Mouse (Mus musculus) lung, postnatal 36 days (tissue): Measurements from ENCODE around the gene Dync1h1.
"Not testable (repeated sequence)": the region's sequence is repeated elsewhere in the genome, so short reads cannot be mapped to it uniquely, and the experiment has no call there.

ENCODE experiments used
- DNase-seq: peaks from one replicate; pipeline ENCODE4 v3.0.0; 2022; ENCODE audit warnings: mixed read lengths

Gene Dync1h1

DNA sequence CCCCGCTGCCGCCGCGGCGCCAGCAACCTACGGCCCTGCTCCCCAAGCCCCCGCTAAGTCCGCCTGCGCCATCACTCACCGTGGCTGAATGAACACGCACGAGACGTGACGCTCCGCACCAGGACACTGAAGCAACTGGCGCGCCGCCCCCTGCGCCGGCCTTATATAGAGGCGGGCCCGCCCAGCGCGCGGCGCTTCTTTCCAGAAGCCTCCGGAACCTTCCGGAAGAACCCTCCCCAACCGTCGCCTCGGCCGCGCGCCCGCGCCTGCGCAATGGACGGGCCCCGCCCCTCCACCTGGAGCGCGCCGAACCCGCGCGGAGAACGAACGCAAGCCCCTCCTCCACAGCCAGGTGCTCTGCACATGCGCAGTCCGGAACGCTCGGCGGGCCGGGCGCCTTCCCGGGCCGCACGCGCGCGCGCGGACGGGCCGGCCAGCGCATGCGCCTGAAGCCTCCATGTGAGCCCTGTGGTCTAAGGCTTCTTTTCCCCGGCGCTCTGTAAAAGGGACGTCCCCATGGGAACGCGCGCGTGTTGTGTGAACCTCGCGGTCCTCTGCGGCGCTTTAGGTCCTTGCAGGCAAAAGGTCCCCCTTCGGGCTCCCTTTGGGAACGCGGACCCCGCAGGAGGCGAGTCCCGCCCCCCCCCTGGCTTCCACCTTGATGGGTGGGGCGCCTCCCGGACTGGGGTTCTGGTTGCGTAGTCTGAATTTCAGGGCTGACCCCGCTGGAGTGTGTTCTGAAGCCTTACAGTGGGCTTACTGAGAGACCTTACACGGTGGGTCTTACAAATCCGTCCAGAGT, 95.1 kb downstream of the Dync1h1 start:
- DNase-seq = peak; percentile 97

DNA sequence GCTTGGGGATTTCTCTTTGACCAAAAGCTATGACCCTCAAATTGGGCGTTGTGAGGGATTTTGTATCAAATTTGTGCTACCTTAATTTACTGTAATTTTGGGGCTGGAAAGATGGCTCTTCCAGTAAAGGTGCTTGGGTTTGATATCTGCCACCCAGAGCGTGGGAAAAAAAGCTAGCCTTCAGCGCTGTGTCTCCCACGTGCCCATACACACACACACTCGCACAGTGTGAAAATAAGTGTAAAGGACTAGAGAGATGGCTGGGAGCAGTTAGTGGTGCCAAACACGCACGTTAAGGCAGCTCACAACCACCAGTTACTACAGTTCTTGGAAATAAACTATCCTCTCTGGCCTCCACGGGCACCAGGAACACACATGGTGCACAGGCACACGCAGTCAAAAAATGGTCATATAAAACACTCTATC, 95.7 kb downstream of the Dync1h1 start:
- no peak for DNase-seq

DNA sequence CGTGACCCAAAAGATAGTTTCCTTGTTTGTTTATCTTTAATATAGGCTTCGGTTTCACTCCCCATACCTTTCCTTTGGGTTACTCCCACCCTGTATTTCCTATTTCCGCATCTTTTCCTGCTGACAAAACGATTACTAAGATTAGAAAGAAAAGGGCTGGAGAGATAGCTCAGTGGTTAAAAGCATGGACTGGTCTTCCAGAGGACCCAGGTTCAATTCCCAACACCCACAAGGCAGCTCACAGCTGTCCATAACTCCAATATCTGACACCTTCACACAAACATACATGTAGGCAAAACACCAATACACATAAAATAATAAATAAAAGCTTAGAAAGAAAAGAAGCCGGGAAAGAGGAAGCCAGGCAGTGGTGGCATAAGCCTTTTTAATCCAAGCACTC, 96.2 kb downstream of the Dync1h1 start:
- no peak for DNase-seq

DNA sequence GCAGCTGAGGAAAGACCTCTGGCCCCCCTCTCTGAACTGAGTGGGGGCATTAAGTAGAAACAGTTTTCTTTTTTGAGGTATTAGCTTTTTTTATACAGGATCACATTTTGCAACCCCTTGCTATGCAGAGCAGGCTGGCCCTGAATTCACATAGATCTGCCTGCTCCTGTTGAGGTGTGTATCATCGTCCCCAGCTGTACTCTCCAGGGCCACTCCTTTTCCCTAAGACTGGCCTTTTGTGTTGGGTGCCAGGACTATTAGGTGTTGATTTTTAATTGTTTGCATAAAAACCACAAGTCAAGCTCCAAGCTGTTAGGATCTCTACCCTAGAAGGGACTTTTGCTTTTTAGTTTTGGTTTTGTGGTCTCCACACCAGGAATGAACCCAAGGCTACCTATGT, 96.8 kb downstream of the Dync1h1 start:
- DNase-seq = no peak

DNA sequence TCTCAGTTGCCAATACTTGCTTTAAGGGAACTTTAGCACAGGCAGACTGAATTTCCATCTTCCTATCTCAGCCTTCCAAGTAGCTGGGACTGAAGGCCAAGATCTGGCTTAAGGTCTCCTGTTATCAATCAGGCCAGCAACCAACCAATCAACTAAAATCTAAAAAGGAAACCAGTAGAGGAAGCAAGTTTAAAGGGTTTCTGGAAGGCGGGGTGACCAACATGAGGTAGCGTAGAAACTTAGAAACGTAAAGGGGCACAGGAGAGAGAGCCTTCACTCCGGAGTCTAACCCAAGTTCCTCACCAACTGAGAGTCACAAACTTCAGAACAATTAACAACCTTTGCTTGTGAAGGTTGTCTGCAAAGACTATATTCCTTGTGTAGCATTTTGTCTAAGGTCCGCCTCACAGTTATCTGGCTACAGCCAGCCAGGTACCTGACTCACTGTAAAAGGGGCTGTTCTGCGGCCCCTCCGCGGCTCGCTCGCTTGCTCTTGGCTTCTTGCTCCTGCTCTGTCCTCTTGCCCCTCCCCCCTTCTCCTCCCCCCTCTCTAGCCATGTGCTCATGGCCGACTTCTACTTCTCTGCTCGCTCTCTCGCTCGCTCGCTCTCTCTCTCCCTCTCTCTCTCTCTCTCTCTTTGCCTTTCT, 97.4 kb downstream of the Dync1h1 start:
- DNase-seq = no peak

DNA sequence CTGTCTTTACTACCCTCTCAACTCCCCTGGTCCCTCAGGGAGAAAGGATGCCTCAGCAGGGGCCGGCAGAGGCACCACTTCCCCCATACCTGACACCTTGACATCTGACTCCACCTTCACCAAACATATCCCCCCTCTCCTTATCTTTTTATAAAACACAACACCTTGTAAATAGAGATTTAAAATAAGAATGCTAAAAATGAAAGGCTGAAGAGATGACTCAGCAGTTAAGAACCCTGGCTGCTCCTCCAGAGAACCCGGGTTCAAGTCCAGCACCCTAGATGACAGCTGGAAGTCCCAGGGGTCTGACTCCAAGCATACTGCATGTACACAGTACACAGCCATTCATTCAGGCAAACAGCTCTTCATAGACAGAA, 97.9 kb downstream of the Dync1h1 start:
- DNase-seq = no peak

DNA sequence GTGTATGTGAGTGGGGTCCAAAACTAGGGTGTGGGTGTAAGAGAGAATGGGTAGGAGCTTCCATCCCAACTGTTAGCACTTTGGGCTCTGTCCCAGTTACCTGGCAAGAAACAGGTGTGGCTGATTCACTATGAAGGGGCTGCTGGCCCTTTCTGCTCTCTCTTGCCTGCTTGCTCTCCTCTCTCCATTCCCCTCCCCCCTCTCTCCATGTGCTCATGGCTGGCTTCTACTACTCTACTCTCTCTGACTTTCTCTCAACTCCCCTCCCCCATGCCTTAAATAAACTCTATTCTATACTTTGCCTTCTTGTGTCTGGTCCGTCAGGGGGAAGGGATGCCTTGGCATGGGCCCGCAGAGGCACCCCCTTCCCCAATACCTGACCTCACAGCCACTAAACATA, 99.5 kb downstream of the Dync1h1 start:
- no peak for DNase-seq

DNA sequence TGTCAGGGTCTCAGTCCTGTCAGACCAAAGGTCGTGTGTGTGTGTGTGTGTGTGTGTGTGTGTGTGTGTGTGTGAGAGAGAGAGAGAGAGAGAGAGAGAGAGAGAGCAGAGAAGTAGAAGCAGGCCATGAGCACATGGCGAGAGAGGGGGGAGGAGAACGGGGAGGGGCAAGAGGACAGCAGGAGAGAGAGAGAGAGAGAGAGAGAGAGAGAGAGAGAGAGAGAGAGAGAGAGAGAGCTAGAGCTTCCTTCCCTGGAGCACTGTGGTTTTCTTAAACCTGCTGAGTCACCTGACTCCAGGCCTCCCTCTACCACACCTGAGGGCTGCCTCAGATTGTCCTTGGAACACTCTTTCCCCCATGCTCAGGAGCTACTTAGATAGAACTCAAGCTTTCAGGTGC, 100.1 kb downstream of the Dync1h1 start:
- not testable (repeated sequence) for DNase-seq

DNA sequence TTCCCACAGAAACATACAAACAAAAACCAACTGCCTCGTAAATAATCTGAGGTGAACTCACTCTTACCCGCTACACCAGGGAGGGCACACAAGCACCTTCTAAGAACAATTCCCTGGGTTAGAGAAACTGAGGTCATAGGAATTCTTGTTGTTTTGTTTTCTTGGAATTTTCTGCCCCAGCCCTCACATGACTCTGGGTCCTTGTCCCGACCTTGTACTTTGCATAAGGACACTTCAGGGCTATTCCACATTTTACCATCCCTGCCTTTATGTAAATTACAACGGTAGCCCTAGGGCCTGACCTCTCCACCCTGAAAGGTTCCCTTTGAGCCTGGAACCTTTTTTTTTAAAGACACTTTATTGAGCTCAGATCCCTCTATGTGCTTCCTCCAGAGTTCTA, 101.3 kb downstream of the Dync1h1 start, which contains the start of gene Hsp90aa1:
Gene Hsp90aa1 (minus strand): TSS at position 173 of the 400 bp plus-strand sequence.
- DNase-seq = no peak

DNA sequence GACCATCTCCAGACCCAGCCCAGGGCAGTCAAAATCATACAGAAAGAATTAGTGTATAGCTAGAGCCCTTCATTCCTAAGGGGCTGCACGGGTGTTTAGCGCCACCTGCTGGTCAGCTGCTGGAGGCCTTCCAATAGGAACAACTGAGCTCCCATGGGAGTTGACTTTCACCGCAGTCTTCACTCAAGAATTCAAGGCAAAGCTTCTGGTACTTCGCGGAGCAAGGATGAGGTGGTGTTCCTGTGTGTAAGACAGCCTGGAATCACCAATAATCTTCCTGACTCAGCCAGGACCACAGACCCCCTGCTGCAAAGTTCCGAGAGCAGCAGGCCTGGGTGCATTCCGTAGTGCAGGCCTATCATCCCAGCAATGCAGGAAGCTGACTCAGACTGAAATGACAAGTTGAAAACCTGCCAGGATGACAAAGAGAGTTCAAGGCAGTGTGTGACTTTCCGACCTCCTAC, 101.8 kb downstream of the Dync1h1 start:
- peak; percentile 93 for DNase-seq

DNA sequence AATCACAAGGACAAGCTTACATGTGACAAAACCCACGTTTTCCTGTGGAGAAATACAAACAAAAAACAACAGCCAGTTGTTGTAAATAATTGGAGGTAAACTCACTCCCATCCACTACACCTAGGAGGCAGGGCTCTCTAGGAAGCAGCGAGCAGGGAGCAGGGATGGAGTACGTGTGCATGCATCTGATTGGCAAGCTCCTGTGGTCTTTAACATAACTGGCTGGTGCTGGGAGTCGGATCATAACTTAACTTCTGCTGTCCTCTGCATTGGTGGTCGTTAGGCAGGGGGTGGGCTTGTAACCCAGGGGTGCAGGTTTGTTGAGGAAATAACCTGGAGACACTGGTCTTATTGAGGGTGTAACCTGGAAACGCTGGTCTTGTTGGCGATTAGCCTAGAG, 102.4 kb downstream of the Dync1h1 start:
- no peak for DNase-seq

DNA sequence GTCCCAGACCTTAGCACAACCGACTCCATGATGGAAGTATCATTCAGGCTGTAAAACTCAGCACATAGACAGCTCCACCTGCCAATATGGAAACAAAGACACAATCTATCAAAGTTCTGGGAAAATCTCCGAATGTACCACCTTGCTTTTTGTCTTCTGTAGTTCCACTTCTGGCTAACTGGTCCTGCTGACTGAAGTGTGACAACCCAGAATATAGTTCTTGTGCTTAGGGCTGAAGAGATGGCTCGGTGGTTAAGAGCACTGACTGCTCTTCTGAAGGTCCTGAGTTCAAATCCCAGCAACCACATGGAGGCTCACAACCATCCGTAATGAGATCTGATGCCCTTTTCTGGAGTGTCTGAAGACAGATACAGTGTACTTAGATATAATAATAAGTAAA, 104.2 kb downstream of the Dync1h1 start:
- not testable (repeated sequence) for DNase-seq

DNA sequence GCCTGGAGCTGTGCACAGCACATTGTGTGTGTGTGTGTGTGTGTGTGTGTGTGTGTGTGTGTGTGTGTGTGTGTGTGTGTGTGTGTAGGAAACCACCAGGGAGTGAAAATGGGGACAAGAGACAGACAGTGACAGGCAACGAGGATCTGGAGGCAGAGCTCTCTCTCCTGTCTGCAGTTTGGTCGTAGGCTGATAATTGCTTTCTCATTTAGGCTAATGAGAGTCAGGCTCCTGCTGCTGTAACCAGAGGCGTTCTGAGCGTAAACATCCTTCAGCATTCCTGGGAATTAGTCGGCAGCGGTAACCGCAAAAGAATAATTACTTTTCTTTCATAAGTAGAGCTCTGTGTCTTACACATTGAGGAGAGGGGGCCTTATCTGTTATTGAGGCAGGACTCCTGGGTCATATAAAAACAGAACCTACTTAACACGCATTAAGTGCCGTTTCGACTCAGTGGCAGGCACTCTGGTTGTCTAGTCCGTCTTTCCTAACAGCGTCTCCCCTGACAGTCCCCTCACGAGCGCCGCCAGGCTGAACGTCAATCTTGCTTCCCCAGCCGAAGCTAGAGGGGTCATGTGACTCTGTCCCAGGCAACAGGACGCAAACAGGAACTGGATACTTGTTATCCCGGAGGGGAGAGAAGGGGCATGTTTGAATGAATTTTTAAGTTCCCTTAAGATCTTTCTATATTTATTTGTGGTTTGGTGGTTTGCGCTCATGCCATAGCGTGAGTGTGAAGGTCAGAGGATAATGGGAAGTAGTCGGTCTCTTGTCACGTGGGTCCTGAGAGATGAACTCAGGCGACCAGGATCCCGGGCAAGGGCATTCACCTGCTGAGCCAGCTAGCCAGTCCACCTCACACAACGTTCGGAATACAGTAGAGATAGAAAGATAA, 105.3 kb downstream of the Dync1h1 start:
- DNase-seq = peak; percentile 75

DNA sequence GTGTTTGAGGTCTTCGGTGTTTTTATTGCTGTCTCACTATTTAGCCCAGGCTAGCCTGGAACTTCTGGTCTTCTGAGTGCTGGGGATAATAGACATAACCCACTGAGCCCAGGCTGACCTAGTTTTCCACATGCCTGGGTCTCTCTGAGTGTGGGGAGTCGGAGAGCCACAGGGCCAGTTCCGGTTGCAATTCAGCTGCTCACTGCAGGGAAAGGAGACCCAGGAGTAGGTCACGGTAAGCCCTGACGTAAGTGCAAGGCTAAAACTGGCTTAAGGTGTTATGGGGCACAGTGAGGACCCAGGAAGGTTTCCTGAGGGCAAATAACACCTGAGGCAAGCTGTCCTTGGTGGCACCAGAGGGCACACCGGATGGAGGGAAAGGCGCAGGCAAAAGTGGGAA, 106.2 kb downstream of the Dync1h1 start:
- no peak for DNase-seq

DNA sequence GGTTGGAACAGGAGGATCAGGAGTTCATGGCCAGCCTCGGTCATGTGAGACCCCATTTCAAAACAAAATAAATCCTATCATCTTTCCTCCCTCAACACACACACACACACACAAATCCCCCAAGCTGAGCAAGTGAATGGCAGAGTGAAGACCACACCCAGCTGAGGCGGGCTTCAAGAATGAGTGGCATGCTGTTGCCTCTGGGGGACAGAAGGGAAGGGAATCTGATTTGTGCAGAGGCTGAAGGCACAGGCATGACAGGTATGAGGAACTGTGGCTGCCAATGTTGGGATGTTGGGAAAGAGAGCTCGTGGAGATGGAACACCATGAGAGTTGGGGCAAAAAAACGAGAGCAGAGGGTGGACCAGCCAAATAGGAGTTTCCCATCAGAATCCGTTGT, 110.0 kb downstream of the Dync1h1 start:
- no peak for DNase-seq

DNA sequence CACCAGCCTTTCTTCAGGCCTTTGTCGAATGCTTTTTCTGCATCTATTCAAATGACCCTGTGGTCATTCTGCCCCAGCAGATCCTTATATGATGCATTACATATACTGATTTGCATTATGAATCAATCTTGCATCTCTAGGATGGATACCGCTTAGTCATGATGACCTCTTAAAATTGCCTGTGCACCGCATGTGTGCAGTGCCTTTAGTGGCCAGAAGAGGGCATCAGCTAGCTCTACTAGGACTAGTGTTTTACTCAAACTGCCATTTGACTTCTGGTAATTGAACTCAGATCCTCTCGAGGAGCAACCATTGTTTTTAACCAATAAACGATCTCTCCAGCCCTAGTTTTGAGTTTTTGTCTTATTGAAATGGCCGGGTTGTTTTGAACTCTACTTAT, 112.5 kb downstream of the Dync1h1 start:
- no peak for DNase-seq

DNA sequence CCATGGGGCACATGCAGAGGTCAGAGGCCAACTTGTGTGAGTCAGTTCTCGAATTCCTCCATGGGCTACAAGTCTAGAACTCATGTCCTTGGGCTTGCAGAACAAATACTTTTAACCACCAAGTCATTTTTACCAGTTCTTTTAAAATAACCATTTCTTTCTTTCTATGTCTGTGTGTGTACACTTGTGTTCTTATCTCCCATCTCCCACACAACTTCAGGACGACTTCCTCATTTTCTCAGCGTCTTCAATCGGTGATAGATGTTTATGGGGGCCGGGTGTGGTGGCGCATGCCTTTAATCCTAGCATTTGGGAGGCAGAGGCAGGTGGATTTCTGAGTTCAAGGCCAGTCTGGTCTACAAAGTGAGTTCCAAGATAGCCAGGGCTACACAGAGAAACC, 113.0 kb downstream of the Dync1h1 start:
- DNase-seq = no peak

DNA sequence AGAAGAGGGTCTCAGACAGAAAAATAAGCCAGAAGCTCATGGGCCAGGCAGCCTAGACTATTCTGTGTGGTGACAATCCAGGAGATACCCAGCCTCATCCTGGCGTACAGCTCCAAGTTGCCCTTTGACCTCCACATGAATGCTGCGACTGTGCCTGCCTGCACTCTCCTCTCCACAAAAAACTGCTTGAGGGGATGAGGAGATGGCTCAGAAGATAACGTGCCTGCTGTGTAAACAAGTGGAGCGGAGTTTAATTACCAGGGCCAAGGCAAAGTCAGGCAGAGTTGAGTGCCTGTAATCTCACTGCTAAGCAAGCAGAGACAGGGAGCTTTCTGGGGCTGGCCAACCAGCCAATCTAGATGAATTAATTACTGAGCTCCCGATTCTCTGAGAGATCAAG, 114.8 kb downstream of the Dync1h1 start:
- no peak for DNase-seq
